Mouse (Mus musculus) forebrain, embryonic 16.5 days (tissue): ENCODE measurements at regions not wholly inside any gene's neighbourhood (a gene's known extent, or its start where the extent isn't known, plus 50 kb on each side); places are given as distances from the start of the nearest gene placed in this dataset.

Experiments
- ATAC-seq: fragments of 200-750 bp; cut with Nextera tagmentation; 2 replicates; pipeline ENCODE4 v1.8.0; 2017; ENCODE audit warnings: mild to moderate bottlenecking, moderate library complexity
- H3K27ac ChIP-seq: fragments of 300-500 bp; sonication (generic); 2 replicates; pipeline ENCODE4 v1.5.1; 2014; ENCODE audit warnings: low read length, control low read depth
- H3K27me3 ChIP-seq: fragments of 300-500 bp; sonication (generic); replicated peaks from 2 replicates; pipeline ENCODE4 v1.6.1; 2014; ENCODE audit warnings: low read length; ENCODE audit not compliant: control insufficient read depth, insufficient read depth
- H3K36me3 ChIP-seq: fragments of 300-500 bp; sonication (generic); 2 replicates; pipeline ENCODE4 v1.6.1; 2014; ENCODE audit not compliant: control insufficient read depth, insufficient read depth
- H3K4me1 ChIP-seq: fragments of 300-500 bp; sonication (generic); replicated peaks from 2 replicates; pipeline ENCODE4 v1.6.1; 2014; ENCODE audit warnings: low read length; ENCODE audit not compliant: control insufficient read depth, insufficient read depth
- H3K4me2 ChIP-seq: fragments of 300-500 bp; sonication (generic); 2 replicates; pipeline ENCODE4 v1.6.1; 2014; ENCODE audit warnings: mild to moderate bottlenecking, low read length, control low read depth
- H3K4me3 ChIP-seq: fragments of 300-500 bp; sonication (generic); replicated peaks from 2 replicates; pipeline ENCODE4 v1.5.1; 2014; ENCODE audit warnings: mild to moderate bottlenecking, low read length, control low read depth
- H3K9ac ChIP-seq: fragments of 300-500 bp; sonication (generic); replicated peaks from 2 replicates; pipeline ENCODE4 v1.6.1; 2014; ENCODE audit warnings: low read depth, low read length, control low read depth
- H3K9me3 ChIP-seq: fragments of 300-500 bp; sonication (generic); 2 replicates; pipeline ENCODE4 v1.6.1; 2016; ENCODE audit warnings: low read length; ENCODE audit not compliant: control insufficient read depth
- WGBS: fragments of 180-500 bp; shearing (Covaris S2); extraction: QIAGEN DNeasy Blood & Tissue Kit; methylation state at CpG from one replicate; pipeline ENCODE4 v1.1.7; 2014; 5-methylcytosine and 5-hydroxymethylcytosine counted together

DNA sequence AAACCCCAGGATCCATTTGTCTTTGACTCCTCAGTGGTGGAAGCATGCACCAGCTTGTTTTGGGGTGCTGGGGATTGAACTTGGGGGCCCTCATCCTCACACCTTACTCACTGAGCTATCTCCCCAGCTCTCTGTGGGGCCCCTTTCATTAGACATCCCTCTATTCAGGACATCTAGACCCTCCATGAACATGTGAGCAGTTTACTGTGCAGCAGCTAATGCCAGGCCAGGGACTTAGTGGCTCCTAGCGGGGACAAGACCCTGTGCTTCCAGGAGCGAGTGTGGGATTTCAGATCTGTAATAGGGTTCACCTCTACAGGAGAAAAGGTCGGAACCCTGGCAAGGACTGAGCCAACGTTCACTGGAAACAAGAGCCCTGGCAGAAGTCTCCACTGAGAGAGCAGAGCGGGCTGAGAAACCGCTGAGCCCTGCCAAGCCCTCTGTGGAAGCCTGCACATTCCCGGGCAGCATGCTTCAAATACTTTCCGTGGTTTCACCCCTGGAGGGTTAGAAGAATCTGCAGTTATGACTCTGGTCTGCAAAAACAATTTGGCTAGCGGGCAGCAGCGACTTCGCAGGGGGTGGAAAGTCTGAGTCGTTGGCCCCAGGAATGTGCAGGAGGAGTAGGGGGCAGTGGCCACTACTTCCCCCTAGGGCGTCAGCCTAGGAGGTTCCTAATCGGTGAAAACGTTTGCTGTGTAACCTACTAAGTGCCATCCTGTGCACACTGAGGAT, 125.6 kb downstream of the Smad6 start:
- ATAC-seq: no peak
- no peak overlapping the region for H3K27ac ChIP-seq
- no peaks in the 10 kb centered on the region for H3K27me3 ChIP-seq
- no peak overlapping the region for H3K4me3 ChIP-seq
- no peak overlapping the region for H3K4me2 ChIP-seq
- 63% methylated on average over 15 of the region's 15 CpGs for WGBS
- no peaks in the 10 kb centered on the region for H3K36me3 ChIP-seq
- no peak overlapping the region for H3K9ac ChIP-seq
- peaks cover 6% of the 10 kb centered on the region for H3K4me1 ChIP-seq
- no peaks in the 10 kb centered on the region for H3K9me3 ChIP-seq

DNA sequence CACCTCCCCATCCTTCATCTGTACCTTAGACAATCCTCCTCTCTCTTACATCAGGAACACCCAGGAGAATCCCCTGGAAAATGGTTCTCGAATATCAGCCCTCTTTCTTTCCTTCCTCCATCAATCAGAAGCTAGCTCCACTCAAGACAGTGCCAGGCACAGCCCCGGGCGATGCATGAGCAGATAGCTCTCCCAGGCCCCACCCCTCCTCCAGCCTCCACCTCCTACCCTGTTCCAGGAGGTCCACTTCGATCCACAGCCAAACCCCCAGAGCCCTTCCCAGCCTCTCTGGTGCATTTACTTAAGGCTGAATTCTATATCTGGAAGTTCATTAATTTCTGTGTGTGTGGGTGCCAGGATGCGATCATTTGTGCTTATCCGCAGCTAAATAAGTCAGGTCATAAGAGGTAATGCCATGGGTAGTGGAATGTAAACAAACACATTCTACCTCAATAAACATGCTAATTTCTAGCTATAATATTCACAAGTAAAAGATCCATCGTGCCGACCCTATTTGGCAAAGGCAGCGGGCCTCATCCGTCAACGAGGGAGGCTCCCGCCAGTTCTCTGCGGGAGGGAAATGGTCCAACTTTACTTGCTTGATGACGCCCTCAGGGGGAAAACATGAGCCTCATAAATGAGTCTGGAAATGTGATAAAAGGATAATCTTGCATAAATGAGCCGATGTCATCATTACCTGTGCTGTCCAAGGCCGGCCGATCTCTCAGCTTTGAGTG, 129.5 kb downstream of the Smad6 start:
- Histone ChIP-seq H3K27ac (no peak overlapping the region), H3K36me3 (no peaks in the 10 kb centered on the region), H3K27me3 (no peaks in the 10 kb centered on the region), H3K4me2 (no peak overlapping the region), H3K9me3 (no peaks in the 10 kb centered on the region), H3K4me1 (peaks cover 10% of the 10 kb centered on the region), H3K9ac (no peak overlapping the region), H3K4me3 (no peak overlapping the region)
- 55% methylated on average over 17 of the region's 17 CpGs for WGBS
- no peak for ATAC-seq

DNA sequence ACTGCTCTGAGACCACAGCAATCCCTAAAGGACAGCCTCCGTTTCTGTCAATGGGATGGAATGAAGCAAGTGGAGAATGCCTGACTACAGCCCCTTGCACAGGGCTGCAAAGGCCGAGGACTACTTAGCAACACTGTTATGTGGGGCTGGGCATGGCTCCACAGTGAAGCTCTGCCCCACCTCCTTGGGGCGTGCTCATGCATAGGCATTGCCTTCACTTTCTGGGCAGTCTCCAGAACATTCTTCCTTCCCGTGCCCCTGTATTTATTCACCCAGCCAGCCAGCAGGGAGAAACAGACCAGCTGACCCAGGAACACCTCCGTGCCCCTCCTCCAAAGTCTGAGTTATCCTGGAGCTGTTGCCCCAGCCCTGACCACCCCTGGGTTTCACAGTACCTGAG, 131.1 kb downstream of the Smad6 start:
- Histone ChIP-seq H3K4me1 (peaks cover 10% of the 10 kb centered on the region), H3K27ac (no peak overlapping the region), H3K9me3 (no peaks in the 10 kb centered on the region), H3K9ac (no peak overlapping the region), H3K36me3 (no peaks in the 10 kb centered on the region), H3K27me3 (no peaks in the 10 kb centered on the region), H3K4me2 (no peak overlapping the region), H3K4me3 (no peak overlapping the region)
- WGBS: 52% methylated on average over 5 of the region's 5 CpGs
- no peak for ATAC-seq

DNA sequence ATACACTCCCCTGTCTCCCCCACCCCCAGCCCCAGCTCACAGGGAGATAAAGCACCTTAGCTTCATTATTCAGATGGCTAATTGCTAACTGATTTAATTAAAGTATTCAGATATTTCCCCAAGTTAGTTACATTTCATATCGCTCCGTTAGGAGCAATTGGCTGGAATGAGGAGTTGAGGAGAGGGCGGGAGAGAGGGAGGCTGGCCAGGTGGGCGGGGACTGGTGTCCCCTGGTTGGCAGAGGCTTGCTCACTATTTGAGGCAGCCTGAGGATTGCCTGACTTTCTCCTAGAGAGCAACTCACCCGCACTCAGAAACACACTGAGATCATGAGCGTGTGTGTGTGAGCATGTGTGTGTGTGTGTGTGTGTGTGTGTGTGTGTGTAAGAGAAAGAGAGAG, 131.8 kb upstream of the Smad3 start:
- Histone ChIP-seq H3K9me3 (no peaks in the 10 kb centered on the region), H3K4me1 (peaks cover 16% of the 10 kb centered on the region), H3K4me2 (no peak overlapping the region), H3K9ac (no peak overlapping the region), H3K27me3 (no peaks in the 10 kb centered on the region), H3K27ac (no peak overlapping the region), H3K4me3 (no peak overlapping the region), H3K36me3 (no peaks in the 10 kb centered on the region)
- no peak for ATAC-seq
- WGBS: 54% methylated on average over 6 of the region's 6 CpGs

DNA sequence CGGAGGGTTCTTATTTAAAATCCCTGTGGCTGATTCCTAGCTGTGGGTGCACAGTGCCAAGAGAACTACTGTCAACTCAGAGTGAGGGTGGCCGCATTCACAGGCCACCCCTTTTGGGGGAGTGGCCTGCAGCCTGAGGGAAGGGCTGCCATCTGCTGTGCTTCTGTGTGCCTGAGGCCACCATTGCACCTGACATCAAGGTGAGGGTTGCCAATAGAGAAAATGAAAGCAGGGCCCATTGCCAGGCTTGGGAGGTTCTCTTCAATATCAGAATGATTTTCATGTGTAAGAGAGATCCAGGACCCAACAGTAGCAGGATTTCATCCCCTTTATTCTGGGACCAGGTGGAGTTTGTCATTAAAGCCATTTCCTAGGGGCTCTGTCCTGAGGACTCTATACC, 127.2 kb upstream of the Smad3 start:
- Histone ChIP-seq H3K9me3 (no peaks in the 10 kb centered on the region), H3K27ac (no peak overlapping the region), H3K9ac (no peak overlapping the region), H3K4me2 (no peak overlapping the region), H3K36me3 (no peaks in the 10 kb centered on the region), H3K4me1 (peaks cover 30% of the 10 kb centered on the region), H3K4me3 (no peak overlapping the region), H3K27me3 (no peaks in the 10 kb centered on the region)
- ATAC-seq: no peak
- WGBS: 59% methylated on average over 2 of the region's 2 CpGs

DNA sequence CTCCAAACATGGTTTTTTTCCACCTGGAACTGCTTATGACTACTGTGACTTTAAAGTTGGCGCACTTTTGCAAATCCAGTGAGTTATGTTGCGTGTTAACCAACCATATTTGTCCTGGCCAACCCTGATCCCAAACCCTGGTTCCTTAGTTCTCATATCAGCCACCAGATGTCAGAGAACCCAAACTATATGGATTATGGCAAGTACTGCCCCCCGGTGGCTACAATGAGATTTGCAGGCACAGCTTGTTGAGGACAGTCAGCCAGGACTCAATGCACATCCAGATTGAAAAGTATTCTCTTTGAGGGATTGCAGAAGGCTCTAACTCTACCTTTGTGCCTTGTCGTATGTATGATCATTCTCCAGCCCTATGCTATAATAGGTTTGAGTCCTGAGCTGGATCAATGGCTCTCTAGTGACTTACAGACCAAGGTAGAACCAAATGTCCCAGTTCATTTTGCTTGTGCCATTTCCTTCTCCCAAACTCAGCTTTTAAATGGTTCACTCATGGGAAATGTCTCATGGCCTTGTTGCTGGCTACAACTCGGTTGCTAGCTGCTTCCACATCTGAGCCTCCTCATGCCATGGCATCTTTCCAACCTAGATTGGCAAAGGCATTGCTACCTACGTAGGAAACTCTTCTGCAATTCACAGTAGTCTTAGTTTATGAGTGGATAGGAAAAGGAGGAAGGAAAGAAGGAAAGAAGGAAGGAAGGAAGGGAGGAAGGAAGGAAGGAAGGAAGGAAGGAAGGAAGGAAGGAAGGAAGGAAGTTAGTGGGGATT, 126.1 kb upstream of the Smad3 start:
- H3K36me3 ChIP-seq: no peaks in the 10 kb centered on the region
- H3K27me3 ChIP-seq: no peaks in the 10 kb centered on the region
- H3K4me2 ChIP-seq: no peak overlapping the region
- no peak overlapping the region for H3K4me3 ChIP-seq
- ATAC-seq: no peak
- 64% methylated on average over 6 of the region's 6 CpGs for WGBS
- H3K27ac ChIP-seq: no peak overlapping the region
- H3K4me1 ChIP-seq: peaks cover 33% of the 10 kb centered on the region
- no peak overlapping the region for H3K9ac ChIP-seq
- no peaks in the 10 kb centered on the region for H3K9me3 ChIP-seq

DNA sequence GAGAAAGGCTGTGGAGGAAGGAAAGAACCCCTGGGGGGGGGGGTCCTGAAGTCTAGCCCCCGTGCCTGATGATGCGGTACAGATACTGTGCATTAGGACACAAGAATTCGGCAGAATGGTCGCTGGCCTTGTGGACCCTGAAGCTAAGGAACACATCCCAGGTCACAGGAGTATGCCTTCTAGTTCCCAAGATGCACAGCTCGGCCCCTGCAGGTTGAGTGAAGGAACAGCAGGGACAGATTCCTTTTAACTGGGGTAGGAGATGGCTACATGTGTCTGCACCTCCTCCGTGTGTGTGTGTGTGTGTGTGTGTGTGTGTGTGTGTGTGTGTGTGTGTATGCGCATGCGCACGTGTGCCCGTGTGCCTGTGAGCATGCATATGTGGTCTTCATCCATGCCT, 123.9 kb upstream of the Smad3 start:
- no peak overlapping the region for H3K9ac ChIP-seq
- ATAC-seq: no peak
- no peaks in the 10 kb centered on the region for H3K9me3 ChIP-seq
- 86% methylated on average over 10 of the region's 10 CpGs for WGBS
- no peak overlapping the region; the same call in 1 of the 2 replicates for H3K4me2 ChIP-seq
- peaks cover 39% of the 10 kb centered on the region for H3K4me1 ChIP-seq
- H3K27me3 ChIP-seq: no peaks in the 10 kb centered on the region
- peak overlapping the region; percentile 80 for H3K27ac ChIP-seq
- H3K36me3 ChIP-seq: no peaks in the 10 kb centered on the region
- no peak overlapping the region for H3K4me3 ChIP-seq

DNA sequence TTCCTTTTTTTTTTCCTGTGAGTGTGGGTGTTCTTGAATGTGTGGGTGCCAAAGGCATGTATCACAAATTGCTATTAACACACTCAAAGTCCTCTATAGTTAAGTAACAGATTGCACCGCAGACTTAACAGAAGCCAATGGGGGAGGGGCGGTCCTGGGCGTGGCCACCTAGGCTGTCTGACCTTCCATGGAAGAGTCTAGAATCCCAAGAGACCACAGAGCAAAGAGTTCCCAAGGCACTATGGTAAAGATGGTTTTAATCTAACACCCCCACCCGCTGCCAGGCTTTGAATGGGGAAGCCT, 123.4 kb upstream of the Smad3 start:
- Histone ChIP-seq H3K4me1 (peaks cover 43% of the 10 kb centered on the region), H3K9me3 (no peaks in the 10 kb centered on the region), H3K36me3 (no peaks in the 10 kb centered on the region), H3K9ac (no peak overlapping the region), H3K27ac (peak overlapping the region; percentile 80), H3K27me3 (no peaks in the 10 kb centered on the region), H3K4me3 (no peak overlapping the region), H3K4me2 (peak overlapping the region; percentile 59)
- ATAC-seq: peak; percentile 8; the same call in 1 of the 2 replicates
- WGBS: 39% methylated on average over 4 of the region's 4 CpGs

DNA sequence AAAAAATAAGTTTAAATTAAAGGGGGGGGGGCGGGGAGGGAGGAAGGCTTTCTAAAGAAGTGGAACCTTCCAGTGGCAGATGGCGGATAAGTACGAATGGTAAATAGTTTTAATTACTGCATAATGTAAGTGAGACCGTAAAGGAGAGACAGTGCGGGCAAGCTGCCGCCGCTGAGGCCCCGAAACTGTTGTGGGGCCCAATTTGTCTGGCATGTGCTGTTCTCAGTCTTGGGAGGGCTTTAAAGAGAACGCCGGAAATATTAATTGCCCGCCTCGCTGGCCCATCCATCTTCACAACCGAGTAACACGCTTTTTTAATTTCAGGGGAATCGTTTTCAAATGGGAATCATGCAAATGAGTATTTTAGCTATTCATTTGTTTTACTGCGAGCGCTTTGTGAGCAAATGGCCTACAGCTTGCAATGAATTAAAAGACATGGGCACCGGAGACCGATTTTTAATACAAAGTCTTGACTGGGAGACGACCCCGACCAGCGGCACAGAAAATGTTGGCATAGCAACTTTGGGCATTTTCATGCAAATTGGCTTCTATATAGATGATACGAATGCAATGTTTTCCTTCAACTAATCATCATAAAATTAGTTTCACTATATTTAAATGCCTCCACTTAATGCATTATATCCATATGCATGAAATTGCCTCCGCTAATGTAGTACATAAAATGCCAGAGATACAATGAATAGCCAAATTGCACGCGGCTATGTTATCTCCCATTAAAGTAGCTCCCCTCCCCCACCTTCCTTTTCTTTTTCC, 122.9 kb upstream of the Smad3 start:
- WGBS: 5% methylated on average over 26 of the region's 26 CpGs
- H3K36me3 ChIP-seq: no peaks in the 10 kb centered on the region
- H3K4me1 ChIP-seq: peaks cover 43% of the 10 kb centered on the region
- H3K9me3 ChIP-seq: no peaks in the 10 kb centered on the region
- peak overlapping the region; percentile 80 for H3K27ac ChIP-seq
- peak overlapping the region; percentile 59 for H3K4me2 ChIP-seq
- H3K4me3 ChIP-seq: peak overlapping the region; percentile 29
- peak overlapping the region; percentile 38 for H3K9ac ChIP-seq
- no peaks in the 10 kb centered on the region for H3K27me3 ChIP-seq
- ATAC-seq: peak; percentile 80
